Mouse (Mus musculus): ENCODE results near the gene Ttc22.

The Ttc22 gene

GRCm38 (mm10) chr4:106622030-106622493, at the start of gene Ttc22:
Gene Ttc22 (plus strand): TSS chr4:106622432.
- peak; percentile 83 for DNase-seq (ENCODE audit: low spot score)

GRCm38 (mm10) chr4:106575022-106575421, 47.2 kb upstream of the Ttc22 start:
- DNase-seq (ENCODE audit: low spot score), result no peak

GRCm38 (mm10) chr4:106577511-106577910, 44.7 kb upstream of the Ttc22 start:
- DNase-seq (ENCODE audit: low spot score), result no peak

GRCm38 (mm10) chr4:106581176-106581864, 40.9 kb upstream of the Ttc22 start:
- no peak for DNase-seq (ENCODE audit: low spot score)

- DNase-seq (ENCODE audit: low spot score), result no peak
These were observed 40.4 kb upstream of the Ttc22 start for GRCm38 (mm10) chr4:106581865-106582204.

- no peak for DNase-seq (ENCODE audit: low spot score)
These were observed 39.6 kb upstream of the Ttc22 start for GRCm38 (mm10) chr4:106582428-106583153.

- no peak for DNase-seq (ENCODE audit: low spot score)
These were observed 37.6 kb upstream of the Ttc22 start for GRCm38 (mm10) chr4:106584665-106585064.

GRCm38 (mm10) chr4:106587075-106587474, 35.2 kb upstream of the Ttc22 start:
- no peak for DNase-seq (ENCODE audit: low spot score)

- peak; percentile 37 for DNase-seq (ENCODE audit: low spot score)
These were observed 32.1 kb upstream of the Ttc22 start for GRCm38 (mm10) chr4:106590142-106590541.

- no peak for DNase-seq (ENCODE audit: low spot score)
These were observed 31.4 kb upstream of the Ttc22 start for GRCm38 (mm10) chr4:106590871-106591270.

GRCm38 (mm10) chr4:106593636-106594035, 28.6 kb upstream of the Ttc22 start:
- no peak for DNase-seq (ENCODE audit: low spot score)

GRCm38 (mm10) chr4:106596200-106596599, 26.0 kb upstream of the Ttc22 start:
- DNase-seq (ENCODE audit: low spot score), result no peak

- no peak for DNase-seq (ENCODE audit: low spot score)
These were observed 25.2 kb upstream of the Ttc22 start for GRCm38 (mm10) chr4:106597055-106597454.

GRCm38 (mm10) chr4:106597741-106598140, 24.5 kb upstream of the Ttc22 start:
- DNase-seq (ENCODE audit: low spot score), result no peak

GRCm38 (mm10) chr4:106599415-106599814, 22.8 kb upstream of the Ttc22 start:
- no peak for DNase-seq (ENCODE audit: low spot score)

- no peak for DNase-seq (ENCODE audit: low spot score)
These were observed 21.5 kb upstream of the Ttc22 start for GRCm38 (mm10) chr4:106600770-106601169.

GRCm38 (mm10) chr4:106606639-106607554, 15.3 kb upstream of the Ttc22 start:
- DNase-seq (ENCODE audit: low spot score), result no peak

- no peak for DNase-seq (ENCODE audit: low spot score)
These were observed 14.3 kb upstream of the Ttc22 start for GRCm38 (mm10) chr4:106607905-106608304.

- no peak for DNase-seq (ENCODE audit: low spot score)
These were observed 9.1 kb upstream of the Ttc22 start for GRCm38 (mm10) chr4:106613105-106613504.

- DNase-seq (ENCODE audit: low spot score), result no peak
These were observed 8.7 kb upstream of the Ttc22 start for GRCm38 (mm10) chr4:106613560-106613959.

GRCm38 (mm10) chr4:106614180-106614797, 7.9 kb upstream of the Ttc22 start:
- peak; percentile 38 for DNase-seq (ENCODE audit: low spot score)

GRCm38 (mm10) chr4:106614881-106615280, 7.4 kb upstream of the Ttc22 start:
- DNase-seq (ENCODE audit: low spot score), result no peak

All from lung, postnatal 25 days (tissue).